Mouse (Mus musculus) embryonic fibroblast, embryonic 13.5 days (primary cell): ENCODE measurements around the gene Asb10. TPM values are rescaled to one million over a fixed set of nuclear protein-coding genes. Genes with fewer than 3 reads are reported as not detected.

Source experiments
- H3K27ac ChIP-seq: 2 replicates; pipeline ENCODE4 v1.5.1; 2012; ENCODE audit warnings: low read length, control low read depth, inconsistent platforms; ENCODE audit not compliant: insufficient read depth
- H3K4me1 ChIP-seq: 2 replicates; pipeline ENCODE4 v1.6.1; 2011; ENCODE audit warnings: low read length; ENCODE audit not compliant: control insufficient read depth, insufficient read depth
- H3K4me3 ChIP-seq: 2 replicates; pipeline ENCODE4 v1.5.1; 2011; ENCODE audit warnings: mild to moderate bottlenecking, control low read depth, low read length; ENCODE audit not compliant: insufficient read depth
- CTCF ChIP-seq: IDR thresholded peaks from 2 replicates; pipeline ENCODE4 v1.5.1; 2011; ENCODE audit warnings: mild to moderate bottlenecking, control low read depth, low read length, moderate library complexity, borderline replicate concordance; ENCODE audit not compliant: insufficient read depth
- POLR2A ChIP-seq: IDR thresholded peaks from 2 replicates; pipeline ENCODE4 v1.6.1; 2011; ENCODE audit warnings: low read depth, mild to moderate bottlenecking, control low read depth, low read length, moderate library complexity
- polyA plus RNA-seq: library from polyadenylated mRNA; stranded (reverse); fragments of >200 nt; gene quantifications from 2 replicates; pipeline ENCODE4 v1.2.4, GENCODE M21; 2011; ENCODE audit warnings: low read depth; ENCODE audit not compliant: missing spikeins, insufficient read length

The Asb10 gene
- polyA plus RNA-seq, 1 experiment, result not detected

DNA sequence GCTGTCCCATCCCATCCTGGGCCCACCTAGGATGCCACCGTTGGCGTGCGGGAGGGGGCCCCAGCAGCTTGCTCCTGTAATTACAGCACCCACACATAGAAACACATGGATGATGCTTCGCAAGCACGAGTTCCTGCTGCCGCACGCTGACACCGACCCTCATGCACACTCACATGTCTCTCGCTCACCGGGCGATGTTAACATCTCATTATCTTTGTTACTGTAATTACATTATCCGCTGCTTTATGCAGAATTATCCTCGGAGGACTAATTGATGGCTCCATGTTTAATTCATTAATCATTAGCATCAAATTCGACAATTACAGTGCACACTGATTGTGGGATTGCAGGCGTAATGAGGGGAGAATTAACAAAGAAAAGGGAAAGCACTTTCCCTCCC lies 45.8 kb downstream of the Asb10 start:
- Histone ChIP-seq H3K27ac (no peak overlapping the region), H3K4me1 (no peaks in the 10 kb centered on the region), H3K4me3 (no peak overlapping the region)
- no peak for TF ChIP-seq POLR2A
- no peak for TF ChIP-seq CTCF

DNA sequence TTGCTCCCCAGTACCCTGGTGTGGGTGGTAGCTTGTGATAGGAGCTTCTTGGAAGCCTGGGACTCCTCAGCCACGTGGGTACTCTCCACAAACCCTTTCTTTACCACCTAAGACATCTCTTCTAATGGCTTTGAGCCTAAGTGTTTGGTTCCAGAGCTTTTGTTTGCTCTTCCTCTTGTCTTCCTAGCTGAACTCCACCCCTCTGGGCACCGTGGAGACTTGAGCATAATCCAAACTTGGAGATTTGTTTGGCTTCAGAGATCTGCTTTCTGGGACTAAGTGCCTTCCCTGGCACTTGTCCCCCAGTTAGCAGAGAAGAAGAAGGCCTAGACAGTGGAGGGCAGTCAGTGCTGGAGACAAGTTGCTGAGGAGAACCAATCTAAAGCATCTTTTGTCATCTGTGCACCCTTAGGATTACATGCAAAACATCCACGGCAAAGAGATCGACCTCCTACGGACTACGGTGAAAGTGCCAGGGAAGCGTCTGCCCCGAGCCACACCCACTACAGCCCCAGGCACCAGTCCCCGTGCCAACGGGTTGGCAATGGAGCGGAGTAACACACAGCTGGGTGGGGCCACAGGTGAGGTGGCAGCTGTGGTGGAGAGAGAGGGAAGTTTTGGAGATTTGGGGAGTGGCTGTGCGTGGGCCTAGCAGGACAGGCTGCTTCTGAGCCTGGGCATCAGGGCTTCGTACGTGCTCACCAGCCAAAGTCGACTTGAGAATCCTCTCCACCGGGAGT lies 48.1 kb downstream of the Asb10 start:
- no peak overlapping the region for H3K27ac ChIP-seq
- H3K4me1 ChIP-seq, result no peaks in the 10 kb centered on the region
- H3K4me3 ChIP-seq, result no peak overlapping the region
- no peak for TF ChIP-seq POLR2A
- TF ChIP-seq CTCF, result no peak

DNA sequence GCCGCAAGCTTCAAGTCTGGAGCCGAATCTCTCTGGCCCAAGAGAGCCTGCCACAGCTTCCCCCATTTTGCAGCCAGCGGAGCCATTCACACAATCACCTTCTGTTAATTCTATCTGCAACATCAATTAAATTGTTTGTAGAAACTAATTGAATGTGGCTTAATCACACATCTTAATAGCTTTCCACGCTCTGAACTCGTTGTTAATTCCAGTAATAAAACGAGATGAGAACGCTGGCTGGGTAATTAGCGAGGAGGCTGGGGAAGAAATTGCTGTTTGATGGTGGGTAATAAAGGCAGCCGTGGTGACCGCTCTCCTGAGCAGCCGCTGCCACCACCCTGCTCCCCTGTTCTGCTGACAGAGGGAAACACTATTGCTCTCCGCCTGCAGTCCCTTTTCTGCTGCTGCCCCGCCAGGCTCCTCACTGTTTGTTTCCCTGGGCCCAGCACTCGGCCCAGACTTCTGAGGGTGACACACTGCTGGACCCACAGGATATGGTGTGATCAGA lies 50.3 kb downstream of the Asb10 start:
- H3K4me1 ChIP-seq, result peaks cover 2% of the 10 kb centered on the region; the same call in 1 of the 2 replicates
- no peak for TF ChIP-seq CTCF
- TF ChIP-seq POLR2A, result no peak
- no peak overlapping the region for H3K4me3 ChIP-seq
- H3K27ac ChIP-seq, result no peak overlapping the region

DNA sequence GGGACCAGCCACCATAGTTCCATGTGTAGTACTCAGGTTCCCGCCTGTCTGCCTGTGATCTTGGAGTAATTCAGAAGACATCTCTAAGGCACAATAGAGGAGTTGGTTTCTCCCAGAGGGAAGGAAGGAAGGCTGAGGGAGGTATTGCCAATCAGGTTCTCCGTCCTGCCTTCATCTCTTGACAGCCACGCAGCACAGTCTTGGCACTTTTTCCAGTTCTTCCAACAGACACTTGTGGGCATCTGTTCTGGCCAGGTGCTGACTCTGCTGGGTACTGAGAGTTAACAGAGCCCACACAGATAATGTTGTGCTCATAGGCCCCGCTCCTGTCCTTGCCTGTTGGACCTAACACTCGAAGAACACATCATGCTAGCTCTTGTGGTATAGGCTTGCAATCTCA lies 54.0 kb downstream of the Asb10 start:
- Histone ChIP-seq H3K27ac (no peak overlapping the region), H3K4me1 (peaks cover 2% of the 10 kb centered on the region; the same call in 1 of the 2 replicates), H3K4me3 (no peak overlapping the region)
- TF ChIP-seq POLR2A (no peak), CTCF (no peak)

DNA sequence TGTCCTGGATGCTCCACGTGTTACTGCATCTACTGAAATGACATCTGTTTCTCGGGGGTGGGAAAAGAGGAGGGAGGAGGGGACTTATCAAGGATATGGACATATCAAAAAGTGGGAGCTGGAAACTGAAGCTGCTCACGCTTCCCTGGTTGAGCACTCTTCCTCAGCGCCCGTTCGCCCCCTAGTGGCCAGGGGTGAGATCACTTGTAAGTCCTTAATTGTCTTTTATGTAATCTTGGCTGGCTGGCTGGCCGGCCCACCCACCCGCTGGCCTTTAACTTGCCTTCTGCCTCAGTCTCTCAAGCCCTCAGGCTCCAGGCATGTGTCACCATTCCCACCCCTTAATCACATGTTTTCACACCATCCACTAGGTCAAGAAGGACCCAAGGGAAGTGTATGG lies 54.7 kb downstream of the Asb10 start:
- H3K4me3 ChIP-seq, result no peak overlapping the region
- TF ChIP-seq POLR2A, result no peak
- peak; percentile 78 for TF ChIP-seq CTCF
- H3K4me1 ChIP-seq, result peaks cover 2% of the 10 kb centered on the region; the same call in 1 of the 2 replicates
- H3K27ac ChIP-seq, result no peak overlapping the region

DNA sequence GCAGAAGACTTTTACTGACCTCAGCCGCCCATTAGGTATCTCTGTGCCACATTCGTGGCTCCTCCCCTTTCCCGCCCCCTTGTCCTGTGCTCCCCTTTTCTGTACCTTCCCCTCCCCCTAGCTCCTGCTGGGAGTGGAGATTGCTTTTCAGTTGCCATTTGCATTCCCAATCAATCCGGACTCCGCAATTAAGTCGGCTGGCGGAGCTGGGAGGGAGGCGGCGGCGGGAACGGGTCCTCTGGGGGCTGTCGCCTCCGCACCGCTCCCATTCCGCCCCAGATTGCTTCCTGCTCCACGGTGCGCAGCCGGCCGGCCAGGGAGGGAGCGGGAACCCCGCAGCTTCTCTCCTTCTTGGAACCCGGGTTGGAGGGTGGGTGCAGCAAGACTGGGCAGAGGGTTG lies 55.8 kb downstream of the Asb10 start:
- Histone ChIP-seq H3K27ac (no peak overlapping the region), H3K4me3 (no peak overlapping the region), H3K4me1 (peaks cover 2% of the 10 kb centered on the region; the same call in 1 of the 2 replicates)
- TF ChIP-seq POLR2A (no peak), CTCF (no peak)

DNA sequence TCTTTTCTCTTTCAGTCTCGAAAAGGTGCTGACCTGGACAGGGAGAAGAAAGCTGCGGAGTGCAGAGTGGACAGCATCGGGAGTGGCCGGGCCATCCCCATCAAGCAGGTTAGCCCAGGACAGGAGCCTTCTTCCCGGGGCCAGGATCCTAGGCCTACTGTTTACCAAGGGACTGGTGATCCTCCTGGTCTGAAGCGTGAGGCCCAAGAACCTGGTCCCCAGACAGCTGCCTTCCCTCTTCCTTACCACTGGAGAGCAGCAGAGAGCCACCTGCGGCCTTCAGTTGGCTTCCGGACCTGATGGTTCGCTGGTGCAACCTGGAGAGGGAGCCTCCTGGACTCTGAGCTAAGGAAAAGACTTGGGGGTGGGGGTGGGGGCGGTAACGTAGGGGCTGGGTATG lies 57.5 kb downstream of the Asb10 start:
- TF ChIP-seq POLR2A (no peak), CTCF (peak; percentile 79)
- H3K4me3 ChIP-seq, result no peak overlapping the region
- peaks cover 2% of the 10 kb centered on the region; the same call in 1 of the 2 replicates for H3K4me1 ChIP-seq
- no peak overlapping the region for H3K27ac ChIP-seq

Other genes starting within 250 kb of the Asb10 start
- gene Kcnh2, start 189.4 kb downstream of the Asb10 start, polyA plus RNA-seq, result 2.2 and 2.9 TPM in 2 replicates
- 0.12 TPM in 1 of 2 replicates, not detected in the other for gene Nos3, start 176.2 kb downstream of the Asb10 start, polyA plus RNA-seq
- 0.39 and 1.0 TPM in 2 replicates for gene Atg9b, start 148.8 kb downstream of the Asb10 start, polyA plus RNA-seq
- gene Abcb8, start 147.3 kb downstream of the Asb10 start, polyA plus RNA-seq, result 10.6 and 11.7 TPM in 2 replicates
- 2.3 and 3.5 TPM in 2 replicates for gene Asic3, start 127.6 kb downstream of the Asb10 start, polyA plus RNA-seq
- gene Cdk5, start 117.4 kb downstream of the Asb10 start, polyA plus RNA-seq, result 70.7 and 76.7 TPM in 2 replicates
- 59.0 and 69.3 TPM in 2 replicates for gene Slc4a2, start 117.1 kb downstream of the Asb10 start, polyA plus RNA-seq
- 63.3 and 91.1 TPM in 2 replicates for gene Fastk, start 95.7 kb downstream of the Asb10 start, polyA plus RNA-seq
- gene Tmub1, start 93.1 kb downstream of the Asb10 start, polyA plus RNA-seq, result 5.9 and 9.8 TPM in 2 replicates
- gene Agap3, start 88.8 kb downstream of the Asb10 start, polyA plus RNA-seq, result 31.2 and 38.7 TPM in 2 replicates
- not detected in 2 replicates for gene Gbx1, start 13.8 kb downstream of the Asb10 start, polyA plus RNA-seq
- gene 4931409K22Rik, start 15.8 kb upstream of the Asb10 start, polyA plus RNA-seq, result not detected in 2 replicates
- 69.3 and 73.4 TPM in 2 replicates for gene Abcf2, start 36.5 kb upstream of the Asb10 start, polyA plus RNA-seq
- 45.5 and 54.6 TPM in 2 replicates for gene Chpf2, start 45.8 kb upstream of the Asb10 start, polyA plus RNA-seq
- 22.9 and 27.8 TPM in 2 replicates for gene Smarcd3, start 83.4 kb upstream of the Asb10 start, polyA plus RNA-seq
- 42.9 and 49.5 TPM in 2 replicates for gene Nub1, start 144.6 kb upstream of the Asb10 start, polyA plus RNA-seq
- gene Wdr86, start 189.7 kb upstream of the Asb10 start, polyA plus RNA-seq, result 1.1 TPM in 1 of 2 replicates, not detected in the other
- not detected in 2 replicates for gene Crygn, start 217.0 kb upstream of the Asb10 start, polyA plus RNA-seq